ENCODE assay signal across 8 mouse cellular contexts in genomic region chr3:128519913-128520316, GRCm38 (mm10).
DNase-seq lines count a peak whose midpoint lies in the region; ATAC-seq and TF ChIP-seq lines count a peak whose summit lies in the region.

No protein-coding gene starts in this region.

- peak overlapping the region; percentile 2; the same call in 1 of the 2 replicates for H3K4me2 ChIP-seq in lung, postnatal 0 days (replicated peaks; ENCODE audit: low read depth, low read length)
- H3K4me2 ChIP-seq in forebrain, embryonic 16.5 days (ENCODE audit: low read length): peak overlapping the region; percentile 56
- peak overlapping the region; percentile 45 for H3K4me2 ChIP-seq in midbrain, embryonic 15.5 days

- ATAC-seq in lung, postnatal 0 days: no peak
- ATAC-seq in forebrain, embryonic 16.5 days: peak; percentile 56
- ATAC-seq in midbrain, embryonic 15.5 days (replicated peaks): peak; percentile 79
- ATAC-seq in granulocyte monocyte progenitor cell, adult 5-6 weeks (replicated peaks; ENCODE audit: poor library complexity, severe bottlenecking): no peak

- TF ChIP-seq EP300 in lung, postnatal 0 days (IDR thresholded peaks at IDR 0.05): no peak

- 38% methylated on average over 6 of the region's 6 CpGs for WGBS in lung, postnatal 0 days
- 4% methylated on average over 6 of the region's 6 CpGs for WGBS in forebrain, embryonic 16.5 days
- WGBS in midbrain, embryonic 15.5 days: 6% methylated on average over 6 of the region's 6 CpGs

- DNase-seq in lung, postnatal 0 days (ENCODE audit: low spot score): no peak
- DNase-seq in lung, postnatal 14 days: no peak
- DNase-seq in layer of hippocampus, adult 11-12 months (ENCODE audit: low spot score): peak; percentile 57
- no peak for DNase-seq in thymus, postnatal 10 days (ENCODE audit: low spot score in 2 of 2)
- no peak for DNase-seq in kidney, postnatal 36 days

- TF ChIP-seq CTCF in lung, postnatal 0 days (IDR thresholded peaks at IDR 0.05): no peak

- H3K4me1 ChIP-seq in lung, postnatal 0 days (ENCODE audit: insufficient read depth, low read depth, low read length): no peaks in the 10 kb centered on the region
- peaks cover 18% of the 10 kb centered on the region for H3K4me1 ChIP-seq in forebrain, embryonic 16.5 days (replicated peaks; ENCODE audit: control insufficient read depth, insufficient read depth, low read length)
- H3K4me1 ChIP-seq in midbrain, embryonic 15.5 days: peaks cover 10% of the 10 kb centered on the region; the same call in 1 of the 2 replicates

- H3K9ac ChIP-seq in lung, postnatal 0 days (replicated peaks; ENCODE audit: low read depth): no peak overlapping the region
- peak overlapping the region; percentile 26; the same call in 1 of the 2 replicates for H3K9ac ChIP-seq in forebrain, embryonic 16.5 days (replicated peaks; ENCODE audit: low read depth, low read length)
- no peak overlapping the region for H3K9ac ChIP-seq in midbrain, embryonic 15.5 days

- H3K4me3 ChIP-seq in lung, postnatal 0 days (ENCODE audit: low read depth, low read length): no peak overlapping the region
- H3K4me3 ChIP-seq in forebrain, embryonic 16.5 days (replicated peaks; ENCODE audit: low read length): peak overlapping the region; percentile 21
- peak overlapping the region; percentile 18; the same call in 1 of the 2 replicates for H3K4me3 ChIP-seq in midbrain, embryonic 15.5 days

- H3K36me3 ChIP-seq in lung, postnatal 0 days (ENCODE audit: insufficient read depth, low read length): no peaks in the 10 kb centered on the region
- H3K36me3 ChIP-seq in forebrain, embryonic 16.5 days (ENCODE audit: control insufficient read depth, insufficient read depth): no peaks in the 10 kb centered on the region
- no peaks in the 10 kb centered on the region for H3K36me3 ChIP-seq in midbrain, embryonic 15.5 days (replicated peaks)

- no peak overlapping the region for H3K27ac ChIP-seq in lung, postnatal 0 days (ENCODE audit: low read length)
- peak overlapping the region; percentile 83 for H3K27ac ChIP-seq in forebrain, embryonic 16.5 days (ENCODE audit: low read length)
- H3K27ac ChIP-seq in midbrain, embryonic 15.5 days: peak overlapping the region; percentile 41; the same call in 1 of the 2 replicates

- no peaks in the 10 kb centered on the region for H3K9me3 ChIP-seq in lung, postnatal 0 days (ENCODE audit: low read length)
- H3K9me3 ChIP-seq in forebrain, embryonic 16.5 days (ENCODE audit: control insufficient read depth, low read length): 0 out of 2 replicates have a peak, but pooled peaks cover 2% of the 10 kb centered on the region
- H3K9me3 ChIP-seq in midbrain, embryonic 15.5 days: no peaks in the 10 kb centered on the region

- H3K27me3 ChIP-seq in lung, postnatal 0 days (replicated peaks; ENCODE audit: insufficient read depth, low read length): no peaks in the 10 kb centered on the region
- H3K27me3 ChIP-seq in forebrain, embryonic 16.5 days (replicated peaks; ENCODE audit: control insufficient read depth, insufficient read depth, low read length): no peaks in the 10 kb centered on the region
- H3K27me3 ChIP-seq in midbrain, embryonic 15.5 days (replicated peaks): no peaks in the 10 kb centered on the region

Comparison
In these comparisons a context has a peak if more than half of its experiments do, and no peak if none do; other contexts are left out.
1. ATAC-seq: peak in forebrain, embryonic 16.5 days (single experiment) and midbrain, embryonic 15.5 days (single experiment); none in lung, postnatal 0 days (single experiment) and granulocyte monocyte progenitor cell, adult 5-6 weeks (single experiment).
2. H3K4me2 ChIP-seq: peak in every context shown above with its lines; median percentile 56 in forebrain, embryonic 16.5 days; 45 in midbrain, embryonic 15.5 days; 2 in lung, postnatal 0 days.